Mouse (Mus musculus) kidney, adult 2 months (tissue): ENCODE data around the gene 9130409I23Rik. TPM values are rescaled to one million over a fixed set of nuclear protein-coding genes. Genes with fewer than 3 reads are reported as not detected.
"Not testable (repeated sequence)": the region's sequence is repeated elsewhere in the genome, so short reads cannot be mapped to it uniquely, and the experiment has no call there.

ENCODE experiments used
- DNase-seq: peaks from one replicate; pipeline ENCODE4 v3.0.0; 2021
- H3K27ac ChIP-seq: fragments of 200-500 bp; 2 replicates; pipeline ENCODE4 v1.5.1; 2012; ENCODE audit warnings: low read depth, low read length, control low read depth, inconsistent platforms; ENCODE audit not compliant: insufficient read depth
- H3K27me3 ChIP-seq: fragments of 200-500 bp; replicated peaks from 2 replicates; pipeline ENCODE4 v1.6.1; 2012; ENCODE audit warnings: mild to moderate bottlenecking, moderate library complexity, low read length, inconsistent platforms; ENCODE audit not compliant: control insufficient read depth, insufficient read depth
- H3K36me3 ChIP-seq: fragments of 200-500 bp; 2 replicates; pipeline ENCODE4 v1.6.1; 2012; ENCODE audit warnings: mild to moderate bottlenecking, moderate library complexity, low read length, inconsistent platforms; ENCODE audit not compliant: control insufficient read depth, insufficient read depth
- H3K4me1 ChIP-seq: fragments of 200-500 bp; 2 replicates; pipeline ENCODE4 v1.6.1; 2011; ENCODE audit warnings: low read length; ENCODE audit not compliant: control insufficient read depth, insufficient read depth
- H3K4me3 ChIP-seq: fragments of 200-500 bp; 2 replicates; pipeline ENCODE4 v1.5.1; 2011; ENCODE audit warnings: mild to moderate bottlenecking, low read depth, low read length, control low read depth; ENCODE audit not compliant: insufficient read depth
- CTCF ChIP-seq: fragments of 200-500 bp; conservative IDR thresholded peaks from 2 replicates; pipeline ENCODE4 v1.5.1; 2011; ENCODE audit warnings: low read depth, mild to moderate bottlenecking, control low read depth, low read length, moderate library complexity, mixed read lengths; ENCODE audit not compliant: insufficient read depth, insufficient read length
- POLR2A ChIP-seq: fragments of 200-500 bp; IDR thresholded peaks from one replicate; pipeline ENCODE4 v1.6.1; 2011; ENCODE audit warnings: low read depth, low read length, control low read depth
- WGBS: fragments of 180-500 bp; shearing (Covaris S2); methylation state at CpG from one replicate; pipeline ENCODE4 v1.1.7; 2018; 5-methylcytosine and 5-hydroxymethylcytosine counted together
- polyA plus RNA-seq: library from polyadenylated mRNA; depleted of rRNA; stranded (reverse); fragments of >200 nt; gene quantifications from 2 replicates; pipeline ENCODE4 v1.2.3, GENCODE M21; 2012

The 9130409I23Rik gene
- polyA plus RNA-seq, 1 experiment, result not detected

DNA sequence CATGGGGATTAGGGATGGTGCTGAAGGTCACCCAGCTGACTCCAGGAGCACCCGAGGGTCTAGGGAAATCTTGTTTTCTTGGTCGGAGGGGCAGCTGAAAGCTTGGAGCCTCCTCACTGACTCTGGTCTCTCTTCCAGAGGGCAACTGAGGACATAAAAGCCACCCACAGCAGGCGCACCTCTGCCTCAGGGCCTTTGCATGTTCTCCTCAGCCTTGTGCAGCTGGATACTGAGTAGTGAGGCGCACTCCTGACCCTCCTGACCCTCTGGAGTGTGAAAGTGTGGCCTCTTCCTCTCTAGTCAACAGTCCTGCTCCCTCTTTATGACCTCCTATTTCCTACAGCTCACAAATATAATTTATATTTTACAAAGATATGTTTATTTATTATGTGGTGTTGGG, 35.0 kb upstream of the 9130409I23Rik start:
- WGBS, result 56% methylated on average over 4 of the region's 4 CpGs
- Histone ChIP-seq H3K4me3 (peak overlapping the region; percentile 2; the same call in 1 of the 2 replicates), H3K4me1 (peaks cover 12% of the 10 kb centered on the region; the same call in 1 of the 2 replicates), H3K36me3 (no peaks in the 10 kb centered on the region), H3K27me3 (no peaks in the 10 kb centered on the region), H3K27ac (peak overlapping the region; percentile 96)
- TF ChIP-seq POLR2A, result no peak
- no peak for TF ChIP-seq CTCF
- peak; percentile 35 for DNase-seq

DNA sequence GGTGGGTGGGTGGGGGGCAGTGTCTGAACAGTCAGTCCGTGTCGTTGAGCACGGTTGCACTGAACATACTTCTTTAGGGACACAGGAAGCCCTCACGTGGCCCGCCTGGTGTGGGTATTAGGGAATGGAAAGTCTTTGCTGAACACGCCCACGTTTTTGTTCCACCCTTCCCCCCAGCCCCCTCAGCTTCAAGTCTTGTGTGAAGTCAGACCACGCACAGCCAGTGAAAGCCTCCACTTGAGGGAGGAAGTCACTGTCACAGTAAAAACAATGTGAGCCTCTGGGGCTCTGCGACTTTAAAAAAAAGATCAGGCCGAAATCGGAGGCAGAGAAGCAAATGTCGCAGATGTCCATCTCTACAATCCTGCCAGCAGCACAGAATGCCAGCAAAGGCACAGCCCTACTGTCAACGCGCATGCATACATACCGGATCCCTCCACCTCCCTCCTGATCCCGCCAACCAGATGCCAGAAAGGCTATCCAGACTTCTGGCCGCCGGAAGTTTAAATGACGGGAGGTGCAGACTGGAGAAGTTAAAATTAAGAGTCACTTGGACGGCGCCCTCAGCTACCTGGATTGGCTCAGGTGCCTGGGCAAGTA, 34.4 kb upstream of the 9130409I23Rik start:
- peak overlapping the region; percentile 82 for H3K4me3 ChIP-seq
- peaks cover 11% of the 10 kb centered on the region; the same call in 1 of the 2 replicates for H3K4me1 ChIP-seq
- peak overlapping the region; percentile 79 for H3K27ac ChIP-seq
- WGBS, result 5% methylated on average over 21 of the region's 21 CpGs
- peak; percentile 93 for DNase-seq
- H3K36me3 ChIP-seq, result no peaks in the 10 kb centered on the region
- no peaks in the 10 kb centered on the region for H3K27me3 ChIP-seq
- TF ChIP-seq POLR2A (no peak), CTCF (no peak)

DNA sequence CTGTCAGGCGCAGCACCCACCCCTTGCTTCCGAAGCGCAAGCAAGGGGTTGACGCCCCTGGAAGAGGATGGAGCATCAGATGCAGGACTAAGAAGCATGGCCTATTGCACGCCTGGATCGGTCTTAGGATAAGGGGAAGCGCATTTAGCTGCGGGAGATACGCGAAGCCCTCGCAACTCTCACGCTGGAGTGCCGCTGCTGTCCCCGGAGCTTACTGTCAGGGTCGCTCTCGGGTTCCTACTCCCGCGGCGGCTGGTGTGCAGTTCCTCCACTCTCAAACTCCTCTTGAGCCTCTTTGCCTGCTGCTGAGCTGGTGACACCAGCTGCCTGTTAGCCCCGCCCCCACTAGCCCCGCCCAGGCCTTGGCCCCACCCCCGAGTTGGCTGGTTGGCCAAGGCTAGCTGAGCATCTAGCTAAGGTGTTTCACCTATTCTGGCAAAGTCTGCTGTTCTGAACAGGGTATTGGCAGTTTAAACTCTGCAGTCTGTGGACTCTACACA, 33.8 kb upstream of the 9130409I23Rik start:
- Histone ChIP-seq H3K4me3 (peak overlapping the region; percentile 82), H3K27me3 (no peaks in the 10 kb centered on the region), H3K36me3 (no peaks in the 10 kb centered on the region), H3K27ac (peak overlapping the region; percentile 79), H3K4me1 (peaks cover 11% of the 10 kb centered on the region; the same call in 1 of the 2 replicates)
- no peak for TF ChIP-seq CTCF
- peak; percentile 70 for TF ChIP-seq POLR2A
- 1% methylated on average over 22 of the region's 22 CpGs for WGBS
- DNase-seq, result peak; percentile 94

DNA sequence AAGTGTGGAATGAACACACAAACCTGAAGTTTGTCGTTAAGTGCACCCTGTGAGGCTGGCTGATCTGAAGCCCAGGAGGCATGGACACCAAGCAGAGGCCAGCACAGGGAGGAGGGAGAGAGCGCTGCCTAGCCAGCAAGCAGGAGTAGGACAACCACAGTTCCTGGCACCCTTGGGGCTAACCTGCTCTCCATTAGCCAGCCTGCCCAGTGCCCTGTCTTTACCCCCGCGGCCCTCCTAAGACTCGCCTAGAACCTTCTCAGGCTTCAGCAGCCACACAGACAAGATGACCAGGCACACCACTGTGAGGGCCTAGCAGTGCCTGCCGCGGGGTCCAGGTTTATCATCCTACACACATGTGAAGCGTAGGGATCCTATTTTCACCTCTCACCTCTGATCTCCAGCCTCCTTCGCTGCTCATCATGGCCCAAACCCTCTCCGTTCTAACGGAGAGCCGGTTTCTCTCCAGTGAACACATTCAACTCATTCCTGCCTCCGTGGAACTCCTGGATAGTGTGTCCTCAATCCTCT, 33.1 kb upstream of the 9130409I23Rik start:
- DNase-seq, result no peak
- Histone ChIP-seq H3K36me3 (no peaks in the 10 kb centered on the region), H3K4me1 (peaks cover 11% of the 10 kb centered on the region; the same call in 1 of the 2 replicates), H3K27me3 (no peaks in the 10 kb centered on the region), H3K4me3 (no peak overlapping the region), H3K27ac (no peak overlapping the region; the same call in 1 of the 2 replicates)
- TF ChIP-seq POLR2A, result no peak
- TF ChIP-seq CTCF, result no peak
- WGBS, result 80% methylated on average over 13 of the region's 13 CpGs

DNA sequence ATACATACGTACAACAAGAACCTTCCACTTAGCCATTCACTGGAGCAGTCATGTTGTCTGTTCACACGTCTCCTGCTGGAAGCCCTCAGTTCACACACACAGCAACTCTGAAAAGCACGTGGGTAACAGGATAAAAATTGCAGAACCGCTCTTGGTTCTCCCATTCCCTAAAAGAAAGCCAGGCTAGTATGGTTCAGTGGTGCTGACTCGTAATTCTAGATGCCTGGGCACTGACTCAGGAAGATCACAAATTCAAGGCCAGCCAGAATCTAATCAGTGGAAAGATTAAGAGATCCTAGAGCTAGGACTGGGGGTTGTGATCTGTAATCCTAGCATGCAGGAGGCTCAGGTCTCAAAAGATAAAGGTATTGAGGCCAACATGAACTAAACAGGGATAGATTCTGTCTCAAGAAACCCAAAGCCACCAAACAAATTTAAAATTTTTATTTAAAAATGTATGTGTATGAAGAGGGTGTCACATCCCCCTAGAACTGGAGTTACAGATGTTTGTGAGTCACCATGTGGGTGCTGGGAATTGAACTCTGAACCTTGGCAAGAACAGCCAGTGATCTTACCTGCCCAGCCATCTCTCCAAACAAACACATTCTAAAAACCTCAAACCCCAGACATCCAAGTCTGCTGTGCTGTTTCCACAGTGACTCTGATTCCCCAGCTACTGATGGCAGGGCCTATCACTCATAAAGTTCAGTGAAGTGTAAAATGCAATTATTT, 30.1 kb upstream of the 9130409I23Rik start, which contains the start of gene Ephx1:
TSS of gene Ephx1 (minus strand) at position 149 of the 732 bp plus-strand sequence.
- no peak for TF ChIP-seq CTCF
- Histone ChIP-seq H3K27ac (no peak within 1 kb of the TSS), H3K36me3 (no peaks in the 10 kb centered on the region), H3K4me3 (no peak within 1 kb of the TSS), H3K4me1 (0 out of 2 replicates have a peak, but pooled peaks cover 3% of the 10 kb centered on the region), H3K27me3 (no peaks in the 10 kb centered on the region)
- DNase-seq, result no peak
- WGBS, result 60% methylated on average over 5 of the region's 5 CpGs

DNA sequence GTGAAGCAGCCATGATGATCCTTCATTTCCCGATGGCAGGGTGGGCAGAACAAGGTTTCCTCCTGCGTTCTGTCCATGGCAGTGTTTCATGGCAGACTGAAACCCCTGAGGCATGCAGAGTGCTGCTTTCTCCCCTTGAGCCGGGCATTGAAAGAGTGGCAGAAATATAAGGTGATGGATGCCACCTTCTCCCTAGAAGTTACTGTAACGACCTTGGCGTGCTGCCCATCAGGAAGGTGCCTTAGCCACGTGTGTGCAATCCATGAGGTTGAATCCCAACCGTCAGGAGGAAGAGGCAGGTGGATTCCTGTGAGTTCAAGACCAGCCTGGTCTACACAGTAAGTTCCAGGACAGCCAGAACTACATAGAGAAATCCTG, 29.6 kb upstream of the 9130409I23Rik start:
- Histone ChIP-seq H3K27me3 (no peaks in the 10 kb centered on the region), H3K36me3 (no peaks in the 10 kb centered on the region), H3K4me3 (no peak overlapping the region), H3K4me1 (no peaks in the 10 kb centered on the region), H3K27ac (no peak overlapping the region)
- DNase-seq, result no peak
- 39% methylated on average over 7 of the region's 7 CpGs for WGBS
- TF ChIP-seq POLR2A, result no peak
- TF ChIP-seq CTCF, result no peak

DNA sequence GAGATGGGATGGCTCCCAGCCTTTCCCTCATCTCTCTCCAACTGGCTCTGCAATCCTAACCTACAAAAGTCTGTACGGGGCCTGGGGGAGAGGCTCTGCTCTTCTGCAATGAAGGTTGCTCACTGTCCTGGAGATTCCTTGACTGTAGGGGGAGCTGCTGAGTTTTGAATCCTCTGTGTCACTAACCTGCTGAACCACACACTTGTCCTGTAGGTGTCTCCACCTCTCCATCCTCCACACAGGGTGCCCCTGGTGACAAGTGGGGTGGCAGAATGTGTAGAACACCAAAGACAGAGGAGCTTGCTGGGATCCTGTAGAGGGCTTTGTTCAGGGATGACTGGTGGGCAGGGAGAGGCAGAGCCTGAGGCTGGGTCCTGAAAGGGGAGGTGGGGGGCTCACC, 28.8 kb upstream of the 9130409I23Rik start:
- peak; percentile 86 for DNase-seq
- Histone ChIP-seq H3K27me3 (no peaks in the 10 kb centered on the region), H3K27ac (no peak overlapping the region), H3K36me3 (no peaks in the 10 kb centered on the region), H3K4me3 (no peak overlapping the region), H3K4me1 (no peaks in the 10 kb centered on the region)
- WGBS, result 4% methylated on average over 1 of the region's 1 CpGs
- TF ChIP-seq CTCF, result peak; percentile 91
- TF ChIP-seq POLR2A, result no peak

DNA sequence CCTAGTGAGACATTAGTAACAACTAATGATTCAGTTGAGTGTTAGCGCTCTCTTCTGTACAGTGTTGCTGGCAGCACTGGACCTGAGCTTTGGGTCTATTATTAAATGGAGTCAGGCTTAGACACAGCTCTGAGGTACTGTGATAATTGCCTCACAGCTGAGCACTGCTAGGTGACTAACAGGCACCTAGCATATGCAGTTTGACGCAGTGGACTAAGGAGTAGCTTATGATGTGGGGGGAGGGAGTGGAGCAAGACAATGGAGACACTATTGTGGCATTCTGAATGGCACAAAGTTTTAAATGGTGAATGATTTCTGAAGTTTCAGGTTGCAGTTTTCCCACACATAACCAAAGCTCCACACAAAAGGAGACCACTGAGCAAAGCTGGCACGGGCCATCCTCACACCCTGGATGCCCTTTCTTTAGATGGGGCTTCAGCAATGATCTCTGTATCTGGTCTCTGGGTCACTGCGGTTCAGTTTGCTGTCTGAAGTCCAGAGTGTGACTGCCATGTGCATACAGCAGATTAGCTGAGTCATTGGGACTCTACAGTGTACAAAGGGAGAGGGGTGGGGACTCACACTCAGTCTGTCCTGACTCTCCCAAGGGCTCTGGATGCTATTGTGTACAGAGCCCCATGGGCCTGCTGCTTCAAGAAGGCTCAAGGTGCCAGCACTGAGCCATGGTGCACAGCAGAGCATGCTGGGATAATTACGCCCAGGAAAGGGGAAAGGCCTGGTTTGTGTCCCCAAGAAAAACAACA, 15.8 kb upstream of the 9130409I23Rik start:
- not testable (repeated sequence) for H3K27ac ChIP-seq, DNase-seq, H3K4me3 ChIP-seq, H3K36me3 ChIP-seq, H3K27me3 ChIP-seq, H3K4me1 ChIP-seq
- 81% methylated on average over 5 of the region's 5 CpGs for WGBS
